Mouse (Mus musculus): ENCODE results near the gene Tmem265. TPM values are rescaled to one million over a fixed set of nuclear protein-coding genes. Genes with fewer than 3 reads are reported as not detected.

The Tmem265 gene
- not detected for total RNA-seq (2022)

- no peak for DNase-seq (ENCODE audit: low spot score)
Measured at GRCm38 (mm10) chr7:127561340-127561858, at the start of gene Tmem265. Gene Tmem265, plus strand, starts transcription at chr7:127561390.

DNA sequence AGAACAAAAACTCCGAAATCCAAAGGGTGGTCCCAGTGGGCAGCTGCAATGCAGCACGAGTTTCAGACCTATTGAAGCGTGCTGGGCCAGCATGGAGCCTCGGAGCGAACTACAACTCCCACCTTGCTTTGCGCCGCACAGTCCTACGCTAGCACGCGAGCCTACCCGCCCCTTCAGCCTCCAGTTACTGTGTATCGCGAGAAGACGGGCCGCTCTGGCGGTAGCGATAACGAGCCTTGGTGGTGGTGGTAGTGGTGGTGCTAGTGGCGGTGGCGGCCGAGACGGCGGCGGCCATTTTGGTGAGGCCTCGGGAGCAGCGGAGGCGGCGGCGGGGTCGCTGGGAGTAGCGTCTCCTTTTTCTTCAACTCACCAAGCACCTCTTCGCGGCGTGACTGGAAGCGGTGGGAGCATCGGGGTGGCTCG is 49.4 kb upstream of the Tmem265 start, which contains the start of gene Srcap:
Gene Srcap (plus strand): TSS at position 176 of the 423 bp plus-strand sequence.
- peak; percentile 96 for DNase-seq (ENCODE audit: low spot score)

DNA sequence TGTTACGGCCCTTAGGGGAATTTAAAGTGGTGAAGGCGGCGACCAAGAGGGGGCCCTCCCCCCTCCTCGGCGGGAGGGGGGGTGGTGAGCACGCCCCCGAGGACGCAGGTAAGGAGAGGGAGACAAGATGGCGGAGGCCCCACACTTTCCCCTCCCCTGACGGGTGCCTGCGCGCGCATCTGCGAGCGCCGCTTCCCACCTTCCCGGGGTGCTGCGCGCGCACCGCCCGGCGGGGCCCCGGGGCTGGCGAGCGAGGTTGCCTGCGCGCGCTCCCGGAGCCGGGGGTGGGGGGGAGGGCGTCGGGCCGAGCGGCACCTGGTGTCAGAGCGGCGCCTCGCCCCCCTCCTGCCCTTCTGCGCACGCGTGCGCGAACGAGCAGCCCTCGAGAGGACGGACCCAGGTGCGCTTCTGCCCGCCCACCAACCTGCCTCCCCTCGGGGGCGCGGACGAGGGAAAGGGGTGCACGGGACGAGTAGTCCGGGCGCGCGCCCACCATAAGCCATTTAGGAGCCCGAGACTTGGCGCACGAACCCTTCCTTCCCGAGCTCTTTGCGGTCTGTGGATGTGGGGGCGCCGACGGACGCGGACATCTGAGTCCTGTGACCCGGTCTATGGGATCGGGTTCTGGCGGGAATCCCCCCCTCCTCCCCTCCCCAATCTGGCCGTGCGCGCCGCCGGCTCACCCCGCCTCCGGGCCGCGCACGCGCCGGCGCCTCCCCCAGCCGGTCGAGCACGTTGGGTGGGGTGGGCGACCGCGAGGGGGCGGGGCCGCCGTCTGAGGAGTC is 48.8 kb upstream of the Tmem265 start:
- DNase-seq (ENCODE audit: low spot score) = peak; percentile 85

DNA sequence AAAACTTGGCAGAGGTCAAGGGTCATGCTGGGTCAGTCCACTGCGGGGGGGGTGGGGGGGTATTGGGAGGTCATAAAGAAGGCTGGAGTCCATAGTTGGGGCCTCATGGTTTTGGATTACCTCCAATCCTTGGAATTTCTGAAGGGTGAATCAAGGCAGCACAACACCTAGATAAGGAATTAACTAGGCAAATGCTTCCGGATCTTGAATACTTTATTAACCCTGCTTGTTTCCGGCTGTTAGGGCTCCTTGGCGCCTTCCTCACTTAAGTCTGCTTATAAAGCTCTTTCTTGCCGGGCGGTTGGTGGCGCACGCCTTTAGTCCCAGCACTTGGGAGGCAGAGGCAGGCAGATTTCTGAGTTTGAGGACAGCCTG is 48.2 kb upstream of the Tmem265 start:
- peak; percentile 29 for DNase-seq (ENCODE audit: low spot score)

- no peak for DNase-seq (ENCODE audit: low spot score)
Measured at GRCm38 (mm10) chr7:127513781-127514180, 47.4 kb upstream of the Tmem265 start.

GRCm38 (mm10) chr7:127515846-127516245 is 45.3 kb upstream of the Tmem265 start:
- DNase-seq (ENCODE audit: low spot score) = no peak

GRCm38 (mm10) chr7:127516344-127516743 is 44.8 kb upstream of the Tmem265 start:
- DNase-seq (ENCODE audit: low spot score) = no peak

DNA sequence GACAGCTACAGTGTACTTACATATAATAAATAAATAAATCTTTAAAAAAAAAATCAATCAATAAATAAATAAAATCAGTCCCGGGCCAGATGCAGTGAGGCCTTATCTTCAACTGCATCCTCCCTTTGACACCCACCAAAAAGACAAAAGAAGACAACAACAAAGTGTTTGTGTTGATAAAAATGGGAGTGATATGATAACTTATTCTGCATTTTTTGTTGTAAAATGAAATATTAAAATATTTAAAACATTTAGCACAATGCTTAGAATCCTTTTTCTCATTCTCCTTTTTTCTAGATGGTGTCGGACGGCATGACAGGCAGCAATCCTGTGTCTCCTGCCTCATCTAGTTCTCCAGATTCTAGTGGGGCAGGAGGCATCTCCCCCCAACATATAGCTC is 41.9 kb upstream of the Tmem265 start, which contains the start of gene Gm42715:
Gene Gm42715 (plus strand): TSS at position 301 of the 400 bp plus-strand sequence.
- no peak for DNase-seq (ENCODE audit: low spot score)

GRCm38 (mm10) chr7:127541671-127542070 is 19.5 kb upstream of the Tmem265 start:
- peak; percentile 28 for DNase-seq (ENCODE audit: low spot score)

- peak; percentile 53 for DNase-seq (ENCODE audit: low spot score)
Measured at GRCm38 (mm10) chr7:127549116-127549835, 11.9 kb upstream of the Tmem265 start.

DNA sequence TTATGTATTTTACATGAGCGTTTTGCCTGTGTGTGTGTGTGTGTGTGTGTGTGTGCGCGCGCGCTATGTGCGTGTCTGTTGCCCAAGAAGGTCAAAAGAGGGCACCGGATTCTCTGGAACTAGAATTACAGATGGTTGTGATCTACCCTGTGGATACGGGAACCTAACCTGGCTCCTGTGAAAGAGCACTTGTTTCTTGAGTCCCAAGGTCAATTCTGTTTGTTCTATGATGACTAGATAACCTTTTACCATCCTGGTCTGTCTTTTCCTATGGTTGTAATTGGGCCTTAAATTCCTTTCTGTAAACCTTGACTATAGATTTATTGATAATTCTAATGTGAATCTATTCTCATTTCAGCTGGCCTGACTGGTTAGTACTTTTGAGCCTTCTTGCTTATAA is 9.6 kb upstream of the Tmem265 start:
- no peak for DNase-seq (ENCODE audit: low spot score)

- DNase-seq (ENCODE audit: low spot score) = no peak
Measured at GRCm38 (mm10) chr7:127560580-127560979, 610 bp upstream of the Tmem265 start.

DNA sequence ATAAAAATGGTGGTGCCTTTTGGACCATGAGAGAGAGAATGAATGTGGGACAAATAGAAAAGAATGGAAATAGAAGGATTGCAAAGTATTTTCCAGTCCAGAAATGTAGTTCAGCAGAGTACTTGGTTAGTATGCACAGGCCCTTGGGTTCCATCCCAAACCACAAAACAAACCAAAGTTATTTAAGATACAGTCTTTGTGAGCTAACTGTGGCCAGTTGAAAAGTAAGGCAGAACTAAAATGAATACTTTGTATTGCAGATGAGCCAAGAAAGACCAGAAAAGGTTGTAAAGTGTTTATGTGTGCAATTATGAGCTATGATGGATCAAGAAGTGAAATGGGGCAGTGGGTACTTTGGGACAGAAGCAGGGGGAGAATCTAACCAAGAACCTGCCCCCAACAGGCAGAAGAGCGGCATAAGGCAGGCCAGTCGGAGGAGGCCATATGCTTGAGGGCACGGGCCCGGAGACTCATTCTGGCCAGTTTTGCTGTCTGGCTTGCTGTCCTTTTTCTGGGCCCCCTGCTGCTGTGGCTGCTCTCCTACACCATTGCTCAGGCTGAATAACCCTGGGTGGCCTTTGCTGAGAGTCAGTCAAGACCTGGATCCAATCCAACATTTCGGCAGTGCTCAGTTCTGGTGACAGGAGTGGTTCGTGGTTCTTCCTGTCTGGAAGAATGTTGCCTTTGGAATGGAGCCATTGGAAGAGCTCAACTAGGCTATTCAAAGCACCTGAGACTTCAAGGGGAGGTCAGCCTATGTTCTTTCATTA is 3.4 kb downstream of the Tmem265 start:
- peak; percentile 55 for DNase-seq (ENCODE audit: low spot score)

DNA sequence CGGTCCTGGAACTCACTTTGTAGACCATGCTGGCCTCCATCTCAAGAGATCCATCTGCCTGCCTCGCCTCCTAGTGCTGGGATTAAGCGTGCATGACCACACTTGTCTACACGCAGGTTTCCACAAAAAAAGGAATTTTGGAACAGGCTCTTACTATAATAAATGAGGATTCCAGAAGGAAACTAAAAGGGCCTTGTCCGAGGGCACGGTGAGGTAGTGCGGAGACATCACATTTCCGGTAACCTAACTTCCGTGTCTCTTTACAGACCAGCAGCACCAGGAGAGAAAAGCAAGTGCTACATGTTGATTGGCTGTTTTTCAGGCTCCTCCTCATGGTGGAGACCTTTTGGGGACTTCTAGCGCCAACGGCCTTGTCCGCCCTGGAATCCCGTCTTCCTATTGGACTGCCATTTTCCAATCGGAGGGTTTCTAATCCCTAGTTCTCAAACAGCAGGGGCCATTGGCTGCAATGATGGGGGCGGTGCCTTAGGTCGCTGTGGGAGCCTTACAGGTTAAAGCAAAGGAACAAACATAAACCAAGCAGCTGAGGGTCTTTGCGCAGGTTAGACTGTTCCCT is 11.8 kb downstream of the Tmem265 start, which contains the start of gene Phkg2:
Gene Phkg2 (plus strand): TSS at position 446 of the 577 bp plus-strand sequence.
- peak; percentile 99 for DNase-seq (ENCODE audit: low spot score)

GRCm38 (mm10) chr7:127573503-127574008 is 12.4 kb downstream of the Tmem265 start:
- no peak for DNase-seq (ENCODE audit: low spot score)

- DNase-seq (ENCODE audit: low spot score) = no peak
Measured at GRCm38 (mm10) chr7:127574115-127574514, 12.9 kb downstream of the Tmem265 start.

DNA sequence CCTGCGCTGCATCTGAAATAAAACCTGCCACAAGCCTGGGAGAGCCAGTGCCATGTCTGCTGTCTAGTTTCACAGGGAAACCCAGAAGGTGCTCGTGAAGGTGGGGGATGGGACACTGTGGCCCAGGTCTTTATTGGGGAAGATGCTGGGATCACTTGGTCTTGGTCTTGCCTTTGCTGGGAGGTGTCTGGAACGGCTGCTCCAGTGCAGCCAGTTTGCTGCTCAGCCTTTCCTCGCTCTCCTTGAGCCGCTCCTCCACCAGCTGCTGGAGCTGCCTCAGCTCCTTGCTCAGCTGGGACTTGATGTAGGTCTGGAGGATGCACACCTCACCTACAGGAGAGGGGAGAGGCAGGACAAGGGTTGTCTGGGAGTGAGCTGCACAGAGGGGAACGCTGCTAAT is 22.1 kb downstream of the Tmem265 start:
- no peak for DNase-seq (ENCODE audit: low spot score)

GRCm38 (mm10) chr7:127585031-127585430 is 23.8 kb downstream of the Tmem265 start:
- no peak for DNase-seq (ENCODE audit: low spot score)

DNA sequence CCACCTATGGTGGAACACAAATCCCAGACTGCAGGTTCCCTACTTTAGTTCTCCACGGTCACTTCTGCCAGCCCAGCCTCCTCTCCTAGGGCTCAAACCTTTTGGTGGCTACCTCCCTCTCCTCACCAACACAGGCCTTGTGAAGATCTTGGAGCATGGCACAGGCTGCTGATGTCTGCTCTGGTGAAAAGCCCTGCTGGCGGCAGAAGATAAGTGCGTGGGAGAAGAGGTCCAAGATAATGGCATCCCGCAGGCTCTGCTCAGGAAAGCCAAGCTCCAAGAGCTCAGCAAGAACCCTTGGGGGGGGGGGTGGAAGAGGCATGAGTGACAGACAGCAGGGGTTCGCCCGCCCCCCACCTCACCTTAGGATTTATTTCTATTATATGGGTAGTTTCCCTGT is 25.0 kb downstream of the Tmem265 start:
- DNase-seq (ENCODE audit: low spot score) = no peak

DNA sequence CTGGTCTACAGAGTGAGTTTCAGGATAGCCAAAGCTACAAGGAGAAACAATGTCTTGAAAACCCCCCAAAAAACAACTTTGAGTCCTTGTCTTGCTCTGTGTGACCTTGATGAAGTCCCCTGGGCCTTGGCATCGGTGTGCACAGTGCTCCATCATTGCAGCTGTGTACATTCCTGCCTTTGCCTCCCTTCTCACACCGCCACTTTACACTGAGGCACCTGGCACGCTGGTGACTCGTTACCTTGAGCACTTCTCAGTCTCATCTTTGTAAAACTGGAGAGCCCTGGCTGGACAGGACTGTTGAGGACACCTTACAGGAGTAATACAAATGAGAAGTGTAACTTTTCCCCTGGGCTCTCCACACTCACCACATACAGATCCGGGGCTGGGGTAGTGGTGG is 26.0 kb downstream of the Tmem265 start:
- no peak for DNase-seq (ENCODE audit: low spot score)
